In the genomic region with DNA sequence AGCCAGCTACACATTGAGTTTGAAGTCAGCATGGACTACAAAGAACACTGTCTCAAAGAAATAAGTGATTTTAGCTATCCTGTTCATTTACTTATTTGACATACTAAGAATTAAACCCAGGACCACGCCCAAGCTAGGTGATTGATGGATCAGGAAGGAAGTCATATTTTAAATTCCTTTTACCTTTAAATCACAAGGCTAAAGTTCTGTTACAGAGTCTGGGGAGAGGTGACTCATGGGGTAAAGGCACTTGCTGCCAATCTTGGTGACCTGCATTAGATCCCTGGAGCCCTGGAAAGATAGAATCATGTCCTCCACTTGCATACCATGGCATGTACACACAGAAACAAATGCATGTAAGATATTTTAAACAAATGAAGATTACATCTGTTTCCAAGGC, we compare ENCODE assay signal across 26 mouse cellular contexts.
"Had no signal": no experiment of that assay in that cellular context is flagged by ENCODE, and none has a peak within 500 bp of the region (broad histone marks: within the 10 kb centered on the region; RNA-seq: fewer than 3 reads in every experiment).

No protein-coding gene starts in this region.

- H3K36me3 ChIP-seq: heart, embryonic 13.5 days; heart, embryonic 15.5 days; hindbrain, embryonic 13.5 days; hindbrain, embryonic 15.5 days; kidney, embryonic 15.5 days; limb, embryonic 13.5 days; limb, embryonic 15.5 days; liver, embryonic 12.5 days had no signal

- H3K4me3 ChIP-seq: heart, adult 2 months; heart, embryonic 13.5 days; heart, embryonic 15.5 days; hindbrain, embryonic 13.5 days; hindbrain, embryonic 15.5 days; kidney, embryonic 15.5 days; layer of hippocampus, adult 2 months; limb, embryonic 13.5 days; limb, embryonic 15.5 days; liver, embryonic 12.5 days had no signal

- ATAC-seq: hindbrain, postnatal 0 days; intestine, embryonic 16.5 days; liver, embryonic 12.5 days had no signal

- DNase-seq: gastrocnemius, postnatal 14 days; gastrocnemius, postnatal 36 days; heart, adult 11 months; heart, adult 2 months; heart, postnatal 14 days; heart, postnatal 36 days; kidney, adult 11 months; kidney, adult 2 months; kidney, adult 9 months; kidney, postnatal 14 days; kidney, postnatal 36 days; layer of hippocampus, postnatal 36 days; left cerebral cortex, postnatal 4 days had no signal

- H3K4me2 ChIP-seq: heart, embryonic 11.5 days; heart, embryonic 13.5 days; heart, embryonic 15.5 days; hindbrain, embryonic 13.5 days; hindbrain, embryonic 15.5 days; kidney, embryonic 15.5 days; limb, embryonic 13.5 days; limb, embryonic 15.5 days; liver, embryonic 12.5 days had no signal

- H3K9me3 ChIP-seq: heart, embryonic 13.5 days; heart, embryonic 15.5 days; hindbrain, embryonic 13.5 days; hindbrain, embryonic 15.5 days; kidney, embryonic 15.5 days; limb, embryonic 13.5 days; limb, embryonic 15.5 days; liver, embryonic 12.5 days had no signal

- H3K9ac ChIP-seq: heart, embryonic 13.5 days; heart, embryonic 15.5 days; hindbrain, embryonic 13.5 days; hindbrain, embryonic 15.5 days; kidney, embryonic 15.5 days; limb, embryonic 13.5 days; limb, embryonic 15.5 days; liver, embryonic 12.5 days had no signal

- H3K27ac ChIP-seq: heart, adult 2 months; heart, embryonic 13.5 days; heart, embryonic 15.5 days; hindbrain, embryonic 13.5 days; hindbrain, embryonic 15.5 days; hindbrain, postnatal 0 days; kidney, embryonic 15.5 days; kidney, postnatal 0 days; layer of hippocampus, adult 2 months; limb, embryonic 13.5 days; limb, embryonic 15.5 days; liver, embryonic 12.5 days had no signal
